Mouse (Mus musculus): ENCODE data around the gene Mchr1.

The Mchr1 gene

GRCm38 (mm10) chr15:81273361-81273760 is 38.1 kb downstream of the Mchr1 start:
- no peak for DNase-seq (ENCODE audit: extremely low spot score)

- DNase-seq (ENCODE audit: extremely low spot score), result peak; percentile 24
Observed at GRCm38 (mm10) chr15:81277928-81278327, 42.6 kb downstream of the Mchr1 start.

GRCm38 (mm10) chr15:81278699-81279098 is 43.4 kb downstream of the Mchr1 start:
- DNase-seq (ENCODE audit: extremely low spot score), result no peak

- DNase-seq (ENCODE audit: extremely low spot score), result no peak
Observed at GRCm38 (mm10) chr15:81284121-81284734, 48.9 kb downstream of the Mchr1 start.
